Mouse (Mus musculus): ENCODE measurements around the gene Qsox1. TPM values are rescaled to one million over a fixed set of nuclear protein-coding genes. Genes with fewer than 3 reads are reported as not detected.

The Qsox1 gene
- polyA plus RNA-seq, 1 experiment from 2014 or later, result 21.5 TPM

DNA sequence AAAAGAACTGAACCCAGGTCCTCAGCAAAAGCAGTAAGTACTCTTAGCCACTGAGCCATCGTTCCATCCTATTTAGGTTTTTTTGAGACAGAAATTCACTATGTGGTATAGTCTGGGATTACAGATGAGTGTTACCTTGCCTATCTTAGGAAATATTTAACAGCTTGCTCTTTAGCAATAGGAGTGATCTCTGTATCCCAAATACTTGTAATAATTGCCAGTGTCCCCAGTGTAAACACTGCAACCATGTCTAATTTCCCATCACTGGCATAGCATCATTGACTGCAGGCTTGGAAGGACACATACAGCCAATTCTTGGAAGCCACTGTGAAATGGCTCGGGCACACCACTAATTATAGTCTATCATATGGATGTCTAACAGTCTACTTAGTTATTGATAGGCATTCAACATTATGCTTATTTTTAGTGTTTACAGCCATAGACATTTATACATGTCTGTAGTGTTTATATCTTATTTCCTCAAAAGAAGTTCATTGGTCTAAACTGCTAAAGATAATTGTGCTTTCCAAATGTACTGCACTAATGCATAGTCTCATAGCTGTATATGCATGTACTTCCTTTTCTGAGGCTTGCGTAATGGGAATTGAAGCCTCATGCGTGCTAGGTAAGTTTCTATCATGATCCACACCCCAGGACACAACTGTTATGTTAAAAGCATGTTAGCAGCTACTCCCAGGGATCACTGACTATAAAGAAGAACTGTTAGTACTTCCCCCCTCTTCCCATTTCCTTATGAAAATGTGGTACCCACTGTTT is 13.4 kb upstream of the Qsox1 start:
- Histone ChIP-seq H3K36me3 (no peaks in the 10 kb centered on the region), H3K27ac (replicated peaks) (no peak overlapping the region), H3K9ac (no peak overlapping the region), H3K4me1 (replicated peaks) (no peaks in the 10 kb centered on the region), H3K4me2 (no peak overlapping the region), H3K4me3 (no peak overlapping the region), H3K9me3 (no peaks in the 10 kb centered on the region), H3K27me3 (no peaks in the 10 kb centered on the region)
- no peak for ATAC-seq (ENCODE audit: low FRiP score, low read depth)
- 88% methylated on average over 4 of the region's 4 CpGs for WGBS

- Histone ChIP-seq H3K4me2 (no peak overlapping the region), H3K27me3 (no peaks in the 10 kb centered on the region), H3K4me3 (no peak overlapping the region), H3K36me3 (no peaks in the 10 kb centered on the region), H3K9ac (no peak overlapping the region), H3K4me1 (replicated peaks) (no peaks in the 10 kb centered on the region), H3K27ac (replicated peaks) (no peak overlapping the region), H3K9me3 (no peaks in the 10 kb centered on the region)
- 83% methylated on average over 5 of the region's 5 CpGs for WGBS
- no peak for ATAC-seq (ENCODE audit: low FRiP score, low read depth)
These were observed 8.0 kb upstream of the Qsox1 start for GRCm38 (mm10) chr1:155820646-155821045.

DNA sequence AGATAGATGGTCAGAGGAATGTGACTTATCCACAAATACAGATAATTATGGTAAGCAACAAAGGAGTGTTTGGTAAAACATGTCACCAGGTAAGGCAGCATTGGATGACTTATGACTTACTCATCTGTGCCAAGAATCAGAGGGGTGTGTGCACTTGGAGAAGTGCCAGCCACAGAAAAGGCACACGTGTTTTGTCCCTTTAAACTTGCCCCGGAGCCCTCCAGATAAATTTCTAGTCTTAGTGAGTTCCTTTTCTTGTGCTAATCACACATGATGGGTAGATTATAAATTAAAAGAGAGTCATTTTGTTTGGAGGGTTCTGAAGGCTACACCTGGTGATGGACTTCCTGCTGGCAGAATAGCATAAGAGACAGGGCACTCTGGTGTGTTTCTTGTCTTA is 3.5 kb upstream of the Qsox1 start:
- 57% methylated on average over 2 of the region's 2 CpGs for WGBS
- Histone ChIP-seq H3K27me3 (no peaks in the 10 kb centered on the region), H3K4me3 (no peak overlapping the region), H3K4me1 (replicated peaks) (peaks cover 15% of the 10 kb centered on the region), H3K9ac (no peak overlapping the region), H3K4me2 (no peak overlapping the region), H3K9me3 (no peaks in the 10 kb centered on the region), H3K36me3 (no peaks in the 10 kb centered on the region), H3K27ac (replicated peaks) (no peak overlapping the region)
- ATAC-seq (ENCODE audit: low FRiP score, low read depth), result no peak

GRCm38 (mm10) chr1:155811995-155812580 is 601 bp downstream of the Qsox1 start:
- peak; percentile 7 for ATAC-seq (ENCODE audit: low FRiP score, low read depth)
- Histone ChIP-seq H3K9me3 (no peaks in the 10 kb centered on the region), H3K27me3 (no peaks in the 10 kb centered on the region), H3K4me3 (peak overlapping the region; percentile 87), H3K4me2 (peak overlapping the region; percentile 70), H3K36me3 (no peaks in the 10 kb centered on the region), H3K9ac (peak overlapping the region; percentile 78), H3K4me1 (replicated peaks) (peaks cover 34% of the 10 kb centered on the region), H3K27ac (replicated peaks) (peak overlapping the region; percentile 73)
- 2% methylated on average over 22 of the region's 22 CpGs for WGBS

DNA sequence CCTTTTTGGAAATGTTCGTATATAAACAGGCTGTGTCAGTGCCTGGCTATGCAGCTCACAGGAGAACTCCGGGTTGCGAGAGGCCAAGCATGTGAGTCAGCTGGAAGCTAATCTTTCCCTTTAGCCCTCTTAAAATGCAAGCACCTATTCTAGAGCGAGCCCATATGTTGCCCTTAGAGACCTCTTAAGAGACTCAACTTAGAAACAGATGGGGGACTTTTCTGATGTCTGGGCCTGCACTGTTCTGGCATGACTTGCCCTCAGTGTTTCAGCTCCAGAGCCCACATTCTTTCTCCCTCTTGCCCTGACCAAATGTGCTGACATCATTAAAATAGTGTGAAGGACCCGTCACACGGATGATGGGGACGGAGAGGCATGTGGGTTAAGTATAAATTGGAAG is 2.1 kb downstream of the Qsox1 start:
- ATAC-seq (ENCODE audit: low FRiP score, low read depth), result no peak
- Histone ChIP-seq H3K27ac (replicated peaks) (no peak overlapping the region), H3K4me2 (peak overlapping the region; percentile 70; the same call in 1 of the 2 replicates)

GRCm38 (mm10) chr1:155809706-155810442 is 2.8 kb downstream of the Qsox1 start:
- Histone ChIP-seq H3K9me3 (no peaks in the 10 kb centered on the region), H3K36me3 (no peaks in the 10 kb centered on the region), H3K4me2 (0 out of 2 replicates have a peak overlapping the region, but pooled peaks have one; percentile 70), H3K4me1 (replicated peaks) (peaks cover 34% of the 10 kb centered on the region), H3K9ac (no peak overlapping the region), H3K27me3 (no peaks in the 10 kb centered on the region), H3K27ac (replicated peaks) (no peak overlapping the region), H3K4me3 (no peak overlapping the region)
- ATAC-seq (ENCODE audit: low FRiP score, low read depth), result 0 out of 2 replicates have a peak, but pooled peaks have one; percentile 14
- WGBS, result 59% methylated on average over 10 of the region's 10 CpGs

More for the DNA sequence above, 2.1 kb downstream of the Qsox1 start:
- no peak overlapping the region for H3K9ac ChIP-seq
- no peaks in the 10 kb centered on the region for H3K36me3 ChIP-seq
- H3K4me3 ChIP-seq, result no peak overlapping the region
- H3K9me3 ChIP-seq, result no peaks in the 10 kb centered on the region
- no peaks in the 10 kb centered on the region for H3K27me3 ChIP-seq
- 53% methylated on average over 7 of the region's 7 CpGs for WGBS
- peaks cover 34% of the 10 kb centered on the region for H3K4me1 ChIP-seq (replicated peaks)

DNA sequence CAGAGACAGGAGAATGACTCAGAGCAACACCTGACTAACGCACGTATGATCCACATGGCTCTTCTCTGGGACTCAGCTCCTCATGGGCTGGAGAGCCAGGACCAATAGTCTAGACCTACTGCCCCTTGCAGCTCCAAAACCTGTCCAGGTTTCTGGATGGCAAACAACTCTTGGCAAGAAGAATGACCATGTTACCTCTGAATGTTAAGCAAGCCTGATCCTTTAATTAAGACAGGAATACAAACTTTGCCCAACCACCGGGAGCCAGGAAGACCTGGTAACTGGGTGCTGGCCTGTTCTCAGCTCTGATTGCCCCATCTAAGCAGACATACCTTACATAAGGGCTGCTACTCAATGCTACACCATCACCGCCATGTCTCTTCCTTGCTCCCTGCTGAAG is 4.4 kb downstream of the Qsox1 start:
- Histone ChIP-seq H3K9ac (no peak overlapping the region), H3K4me2 (no peak overlapping the region), H3K27me3 (no peaks in the 10 kb centered on the region), H3K27ac (replicated peaks) (no peak overlapping the region), H3K36me3 (peaks cover 3% of the 10 kb centered on the region; the same call in 1 of the 2 replicates), H3K4me1 (replicated peaks) (peaks cover 32% of the 10 kb centered on the region), H3K9me3 (no peaks in the 10 kb centered on the region), H3K4me3 (no peak overlapping the region)
- WGBS, result 96% methylated on average over 4 of the region's 4 CpGs
- no peak for ATAC-seq (ENCODE audit: low FRiP score, low read depth)

DNA sequence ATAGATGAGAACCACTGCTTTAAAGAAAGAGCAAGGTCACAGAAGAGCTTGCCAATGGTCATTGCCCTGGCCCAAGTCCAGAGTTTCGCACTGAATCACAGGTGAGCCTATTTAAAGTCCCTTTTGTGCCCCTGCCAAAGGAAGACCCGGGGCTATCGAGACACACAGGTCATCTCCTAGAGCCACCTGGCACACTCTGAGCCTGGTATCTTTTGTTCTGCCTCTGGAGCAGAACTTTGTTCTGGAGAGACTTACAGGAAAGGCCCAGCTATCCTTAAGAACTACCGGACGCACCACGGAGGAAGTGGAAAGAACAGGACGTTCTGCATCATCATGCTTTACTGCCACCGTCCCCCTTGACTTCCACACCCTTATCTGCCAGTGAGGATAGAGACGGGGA is 7.1 kb downstream of the Qsox1 start:
- Histone ChIP-seq H3K27me3 (no peaks in the 10 kb centered on the region), H3K36me3 (peaks cover 12% of the 10 kb centered on the region), H3K4me1 (replicated peaks) (peaks cover 13% of the 10 kb centered on the region), H3K9ac (no peak overlapping the region), H3K4me2 (no peak overlapping the region), H3K9me3 (no peaks in the 10 kb centered on the region), H3K4me3 (no peak overlapping the region), H3K27ac (replicated peaks) (no peak overlapping the region)
- 87% methylated on average over 9 of the region's 9 CpGs for WGBS
- no peak for ATAC-seq (ENCODE audit: low FRiP score, low read depth)

- no peaks in the 10 kb centered on the region for H3K9me3 ChIP-seq
- no peak overlapping the region for H3K9ac ChIP-seq
- WGBS, result 81% methylated on average over 11 of the region's 11 CpGs
- no peak overlapping the region for H3K4me2 ChIP-seq
- H3K4me1 ChIP-seq (replicated peaks), result no peaks in the 10 kb centered on the region
- no peak for ATAC-seq (ENCODE audit: low FRiP score, low read depth)
- H3K4me3 ChIP-seq, result no peak overlapping the region
- no peaks in the 10 kb centered on the region for H3K27me3 ChIP-seq
- H3K36me3 ChIP-seq, result peaks cover 12% of the 10 kb centered on the region
- H3K27ac ChIP-seq (replicated peaks), result 0 out of 2 replicates have a peak overlapping the region, but pooled peaks have one; percentile 27
These were observed 11.4 kb downstream of the Qsox1 start for GRCm38 (mm10) chr1:155801014-155801991.

GRCm38 (mm10) chr1:155798000-155798399 is 14.7 kb downstream of the Qsox1 start:
- Histone ChIP-seq H3K36me3 (peaks cover 22% of the 10 kb centered on the region), H3K4me2 (no peak overlapping the region), H3K4me3 (no peak overlapping the region), H3K9ac (no peak overlapping the region), H3K9me3 (no peaks in the 10 kb centered on the region), H3K4me1 (replicated peaks) (no peaks in the 10 kb centered on the region), H3K27me3 (no peaks in the 10 kb centered on the region), H3K27ac (replicated peaks) (no peak overlapping the region)
- WGBS, result 94% methylated on average over 4 of the region's 4 CpGs
- ATAC-seq (ENCODE audit: low FRiP score, low read depth), result no peak

DNA sequence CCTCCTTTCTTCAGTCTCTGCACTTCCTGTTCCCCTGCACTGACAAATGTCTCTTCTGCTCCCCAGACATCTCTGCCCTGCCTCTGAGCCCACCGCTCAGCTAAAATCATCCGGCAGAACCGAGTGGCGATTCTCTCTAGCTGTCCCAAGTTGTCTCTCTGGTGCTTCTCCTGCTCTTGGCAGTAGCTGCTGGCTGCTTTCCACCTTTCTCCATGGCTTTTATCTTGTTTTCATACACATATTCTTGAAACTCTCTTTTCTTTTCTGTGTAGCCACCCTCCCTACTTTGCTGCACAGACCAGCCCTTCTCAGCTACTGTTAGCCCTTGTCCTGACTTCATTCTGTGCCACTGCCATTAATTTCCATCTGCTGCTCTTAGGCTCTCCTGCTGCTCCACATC is 15.3 kb downstream of the Qsox1 start:
- H3K9me3 ChIP-seq, result no peaks in the 10 kb centered on the region
- WGBS, result 70% methylated on average over 4 of the region's 4 CpGs
- H3K36me3 ChIP-seq, result peaks cover 16% of the 10 kb centered on the region
- no peaks in the 10 kb centered on the region for H3K27me3 ChIP-seq
- H3K27ac ChIP-seq (replicated peaks), result no peak overlapping the region
- H3K4me1 ChIP-seq (replicated peaks), result no peaks in the 10 kb centered on the region
- ATAC-seq (ENCODE audit: low FRiP score, low read depth), result no peak
- H3K9ac ChIP-seq, result no peak overlapping the region
- no peak overlapping the region for H3K4me2 ChIP-seq
- no peak overlapping the region for H3K4me3 ChIP-seq

Data from hindbrain, embryonic 15.5 days (tissue).